Mouse (Mus musculus): ENCODE measurements at regions not wholly inside any gene's neighbourhood (a gene's known extent, or its start where the extent isn't known, plus 50 kb on each side); places are given as distances from the start of the nearest gene placed in this dataset.
A peak's percentile ranks its signal among the peaks of the same experiment; 100 is the strongest.

DNA sequence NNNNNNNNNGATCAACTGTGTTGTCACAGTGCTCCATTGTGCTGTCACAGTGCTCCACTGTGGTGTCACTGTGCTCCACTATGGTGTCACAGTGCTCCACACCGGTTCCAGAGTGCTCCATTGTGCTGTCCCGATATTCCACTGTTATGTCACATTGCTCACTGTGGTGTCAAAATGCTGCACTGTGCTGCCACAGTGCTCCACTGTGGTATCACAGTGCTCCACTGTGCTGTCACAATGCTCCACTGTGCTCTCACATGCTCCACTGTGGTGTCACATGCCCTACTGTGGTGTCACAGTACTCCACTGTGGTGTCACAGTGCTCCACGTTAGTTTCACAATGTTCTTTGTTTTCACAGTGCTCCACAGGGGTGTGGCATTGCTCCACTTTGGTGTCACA lies 359.3 kb upstream of the Olfr161 start:
- H3K36me3 ChIP-seq: no peaks in the 10 kb centered on the region
- no peaks in the 10 kb centered on the region for H3K4me1 ChIP-seq
- 59% methylated on average over 3 of the region's 3 CpGs for WGBS
- ATAC-seq (ENCODE audit: extremely low read depth, insufficient number of reproducible peaks, low FRiP score, low TSS enrichment): peak; percentile 52
- H3K4me3 ChIP-seq: no peak overlapping the region
- no peak overlapping the region for H3K27ac ChIP-seq (replicated peaks)
- H3K9me3 ChIP-seq: peaks cover 52% of the 10 kb centered on the region
- H3K9ac ChIP-seq: no peak overlapping the region
- no peak overlapping the region for H3K4me2 ChIP-seq
- H3K27me3 ChIP-seq (replicated peaks): no peaks in the 10 kb centered on the region

- H3K4me2 ChIP-seq: no peak overlapping the region
- whole genome bisulfite sequencing: 39% methylated on average over 2 of the region's 2 CpGs
- H3K9me3 ChIP-seq: peaks cover 58% of the 10 kb centered on the region
- H3K27ac ChIP-seq (replicated peaks): no peak overlapping the region
- no peaks in the 10 kb centered on the region for H3K36me3 ChIP-seq
- H3K4me1 ChIP-seq: no peaks in the 10 kb centered on the region
- no peak overlapping the region for H3K9ac ChIP-seq
- ATAC-seq (ENCODE audit: extremely low read depth, insufficient number of reproducible peaks, low FRiP score, low TSS enrichment): no peak
- H3K4me3 ChIP-seq: no peak overlapping the region
- no peaks in the 10 kb centered on the region for H3K27me3 ChIP-seq (replicated peaks)
These were observed 358.2 kb upstream of the Olfr161 start for GRCm38 (mm10) chr16:3232610-3233009.

DNA sequence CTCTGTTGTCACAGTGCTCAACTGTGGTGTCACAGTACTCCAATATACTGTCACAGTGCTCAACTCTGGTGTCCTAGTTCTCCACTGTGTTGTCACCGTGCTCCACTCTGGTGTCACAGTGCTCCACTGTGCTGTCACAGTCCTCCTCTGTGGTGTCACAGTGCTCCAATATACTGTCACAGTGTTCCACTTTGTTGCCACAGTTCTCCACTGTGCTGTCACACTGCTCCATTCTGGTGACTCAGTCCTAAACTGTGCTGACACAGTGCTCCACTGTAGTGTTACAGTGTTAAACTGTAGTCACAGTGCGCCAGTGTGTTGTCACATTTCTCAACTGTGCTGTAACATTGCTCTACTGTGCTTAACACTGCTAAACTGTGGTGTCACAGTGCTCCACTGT lies 356.8 kb upstream of the Olfr161 start:
- ATAC-seq (ENCODE audit: extremely low read depth, insufficient number of reproducible peaks, low FRiP score, low TSS enrichment): no peak
- no peak overlapping the region for H3K27ac ChIP-seq (replicated peaks)
- H3K27me3 ChIP-seq (replicated peaks): no peaks in the 10 kb centered on the region
- WGBS: 36% methylated on average over 2 of the region's 2 CpGs
- no peak overlapping the region for H3K4me3 ChIP-seq
- H3K4me1 ChIP-seq: no peaks in the 10 kb centered on the region
- H3K9ac ChIP-seq: no peak overlapping the region
- H3K9me3 ChIP-seq: peaks cover 68% of the 10 kb centered on the region
- H3K36me3 ChIP-seq: no peaks in the 10 kb centered on the region
- no peak overlapping the region for H3K4me2 ChIP-seq

DNA sequence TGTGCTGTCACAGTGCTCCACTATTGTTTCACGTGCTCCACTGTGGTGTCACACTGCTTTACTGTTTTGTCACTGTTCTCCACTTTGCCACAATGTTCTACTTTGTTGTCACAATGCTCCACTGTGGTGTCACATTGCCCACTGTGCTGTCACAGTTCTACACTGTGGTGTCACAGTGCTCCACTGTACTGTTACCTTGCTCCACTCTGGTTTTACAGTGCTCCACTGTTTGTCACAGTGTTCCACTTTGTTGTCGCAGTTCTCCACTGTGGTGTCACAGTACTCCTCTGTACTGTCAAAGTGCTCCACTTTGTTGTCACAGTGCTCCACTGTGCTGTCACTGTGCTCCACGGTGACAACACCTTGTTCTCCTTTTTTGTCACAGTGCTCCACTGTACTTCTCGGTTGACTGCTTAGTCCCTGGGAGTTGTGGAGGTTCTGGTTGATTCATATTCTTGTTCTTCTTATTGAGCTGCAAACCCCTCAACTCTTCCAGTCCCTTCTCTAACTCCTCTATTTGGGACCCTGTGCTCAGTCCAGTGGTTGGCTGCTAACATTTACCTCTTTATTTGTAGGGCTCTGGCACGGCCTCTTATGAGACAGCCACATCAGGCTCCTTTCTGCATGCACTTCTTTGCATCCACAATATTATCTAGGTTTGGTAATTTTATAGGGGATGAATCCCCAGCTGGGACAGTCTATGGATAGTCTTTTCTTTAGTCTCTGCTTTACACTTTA lies 349.7 kb upstream of the Olfr161 start:
- H3K4me1 ChIP-seq: no peaks in the 10 kb centered on the region
- H3K36me3 ChIP-seq: no peaks in the 10 kb centered on the region
- H3K27me3 ChIP-seq (replicated peaks): no peaks in the 10 kb centered on the region
- H3K9me3 ChIP-seq: peaks cover 70% of the 10 kb centered on the region
- 55% methylated on average over 5 of the region's 5 CpGs for WGBS
- no peak overlapping the region for H3K4me2 ChIP-seq
- H3K27ac ChIP-seq (replicated peaks): no peak overlapping the region
- no peak overlapping the region for H3K9ac ChIP-seq
- no peak for ATAC-seq (ENCODE audit: extremely low read depth, insufficient number of reproducible peaks, low FRiP score, low TSS enrichment)
- H3K4me3 ChIP-seq: no peak overlapping the region

DNA sequence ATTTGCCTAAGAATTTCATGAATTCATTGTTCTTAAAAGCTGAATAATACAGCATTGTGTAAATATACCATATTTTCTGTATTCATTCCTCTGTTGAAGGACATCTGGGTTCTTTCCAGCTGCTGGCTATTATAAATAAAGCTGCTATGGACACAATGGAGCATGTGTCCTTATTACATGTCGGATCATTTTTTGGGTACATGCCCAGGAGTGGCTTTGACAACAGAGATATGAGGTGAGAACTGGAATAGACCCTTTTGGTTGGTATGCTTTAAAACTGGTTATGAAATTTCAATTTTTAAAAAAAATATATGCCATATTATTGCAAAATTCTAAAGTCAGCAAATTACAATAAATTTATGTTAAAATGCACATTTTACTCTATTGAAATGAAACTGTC lies 348.9 kb upstream of the Olfr161 start:
- Histone ChIP-seq H3K36me3 (no peaks in the 10 kb centered on the region), H3K9ac (no peak overlapping the region), H3K4me2 (no peak overlapping the region), H3K27me3 (replicated peaks) (no peaks in the 10 kb centered on the region), H3K4me1 (no peaks in the 10 kb centered on the region), H3K27ac (replicated peaks) (no peak overlapping the region), H3K9me3 (peaks cover 67% of the 10 kb centered on the region), H3K4me3 (no peak overlapping the region)
- no peak for ATAC-seq (ENCODE audit: extremely low read depth, insufficient number of reproducible peaks, low FRiP score, low TSS enrichment)
- WGBS: 51% methylated on average over 1 of the region's 1 CpGs

DNA sequence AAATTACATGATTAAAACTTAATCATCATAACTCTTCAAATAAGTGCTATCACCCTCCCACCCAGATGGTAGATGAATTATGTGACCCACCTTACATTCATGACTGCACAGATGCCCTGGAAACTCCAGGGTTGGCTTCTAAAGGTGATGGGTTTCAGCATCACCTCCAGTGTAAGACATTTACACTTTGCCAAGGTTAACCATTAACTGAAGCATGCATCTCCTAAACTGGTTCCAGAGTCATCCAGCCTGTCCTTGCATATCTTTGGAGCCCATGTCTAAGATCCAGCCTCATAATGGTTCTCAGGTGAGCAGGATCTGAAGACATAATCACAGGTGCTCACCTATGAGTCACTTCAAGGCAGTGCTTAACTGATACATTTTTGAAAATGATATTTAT lies 344.4 kb upstream of the Olfr161 start:
- Histone ChIP-seq H3K9me3 (peaks cover 45% of the 10 kb centered on the region), H3K9ac (no peak overlapping the region), H3K27me3 (replicated peaks) (no peaks in the 10 kb centered on the region), H3K4me3 (no peak overlapping the region), H3K4me1 (no peaks in the 10 kb centered on the region), H3K4me2 (no peak overlapping the region), H3K36me3 (no peaks in the 10 kb centered on the region), H3K27ac (replicated peaks) (no peak overlapping the region)
- no peak for ATAC-seq (ENCODE audit: extremely low read depth, insufficient number of reproducible peaks, low FRiP score, low TSS enrichment)

- H3K4me1 ChIP-seq: no peaks in the 10 kb centered on the region
- no peaks in the 10 kb centered on the region for H3K36me3 ChIP-seq
- peaks cover 39% of the 10 kb centered on the region for H3K9me3 ChIP-seq
- no peak for ATAC-seq (ENCODE audit: extremely low read depth, insufficient number of reproducible peaks, low FRiP score, low TSS enrichment)
- H3K4me3 ChIP-seq: no peak overlapping the region
- no peaks in the 10 kb centered on the region for H3K27me3 ChIP-seq (replicated peaks)
- H3K4me2 ChIP-seq: no peak overlapping the region
- H3K27ac ChIP-seq (replicated peaks): no peak overlapping the region
- no peak overlapping the region for H3K9ac ChIP-seq
- 32% methylated on average over 2 of the region's 2 CpGs for WGBS
These were observed 343.7 kb upstream of the Olfr161 start for GRCm38 (mm10) chr16:3247006-3247754.

- Histone ChIP-seq H3K27me3 (replicated peaks) (no peaks in the 10 kb centered on the region), H3K27ac (replicated peaks) (no peak overlapping the region), H3K9ac (no peak overlapping the region), H3K4me2 (no peak overlapping the region), H3K4me3 (no peak overlapping the region), H3K9me3 (peaks cover 37% of the 10 kb centered on the region), H3K4me1 (no peaks in the 10 kb centered on the region), H3K36me3 (no peaks in the 10 kb centered on the region)
- 41% methylated on average over 2 of the region's 2 CpGs for WGBS
- no peak for ATAC-seq (ENCODE audit: extremely low read depth, insufficient number of reproducible peaks, low FRiP score, low TSS enrichment)
These were observed 343.1 kb upstream of the Olfr161 start for GRCm38 (mm10) chr16:3247755-3248110.

GRCm38 (mm10) chr16:3253885-3254284 lies 337.0 kb upstream of the Olfr161 start:
- H3K36me3 ChIP-seq: no peaks in the 10 kb centered on the region
- 0 out of 2 replicates have a peak, but pooled peaks have one; percentile 17 for ATAC-seq (ENCODE audit: extremely low read depth, insufficient number of reproducible peaks, low FRiP score, low TSS enrichment)

GRCm38 (mm10) chr16:3256051-3256450 lies 334.8 kb upstream of the Olfr161 start:
- peaks cover 48% of the 10 kb centered on the region for H3K9me3 ChIP-seq
- no peak for ATAC-seq (ENCODE audit: extremely low read depth, insufficient number of reproducible peaks, low FRiP score, low TSS enrichment)
- H3K4me2 ChIP-seq: no peak overlapping the region
- no peaks in the 10 kb centered on the region for H3K27me3 ChIP-seq (replicated peaks)
- no peaks in the 10 kb centered on the region for H3K4me1 ChIP-seq
- no peak overlapping the region for H3K4me3 ChIP-seq
- no peak overlapping the region for H3K9ac ChIP-seq
- no peaks in the 10 kb centered on the region for H3K36me3 ChIP-seq
- no peak overlapping the region for H3K27ac ChIP-seq (replicated peaks)

More at GRCm38 (mm10) chr16:3253885-3254284, 337.0 kb upstream of the Olfr161 start:
- no peaks in the 10 kb centered on the region for H3K4me1 ChIP-seq
- H3K9me3 ChIP-seq: peaks cover 42% of the 10 kb centered on the region
- no peak overlapping the region for H3K4me2 ChIP-seq
- WGBS: 27% methylated on average over 1 of the region's 1 CpGs
- no peak overlapping the region for H3K9ac ChIP-seq
- no peak overlapping the region for H3K4me3 ChIP-seq
- no peaks in the 10 kb centered on the region for H3K27me3 ChIP-seq (replicated peaks)
- H3K27ac ChIP-seq (replicated peaks): no peak overlapping the region

GRCm38 (mm10) chr16:3265351-3265750 lies 325.5 kb upstream of the Olfr161 start:
- 71% methylated on average over 1 of the region's 1 CpGs for WGBS
- H3K4me3 ChIP-seq: no peak overlapping the region

More at GRCm38 (mm10) chr16:3265351-3265750, 325.5 kb upstream of the Olfr161 start:
- no peak for ATAC-seq (ENCODE audit: extremely low read depth, insufficient number of reproducible peaks, low FRiP score, low TSS enrichment)
- Histone ChIP-seq H3K36me3 (no peaks in the 10 kb centered on the region), H3K9me3 (peaks cover 63% of the 10 kb centered on the region), H3K4me1 (no peaks in the 10 kb centered on the region), H3K27me3 (replicated peaks) (no peaks in the 10 kb centered on the region), H3K27ac (replicated peaks) (no peak overlapping the region), H3K4me2 (no peak overlapping the region), H3K9ac (no peak overlapping the region)
